In genomic region chr17:64172474-64172873, GRCm38 (mm10) we compare ENCODE assay signal across 29 mouse cellular contexts.
"Had no signal": no experiment of that assay in that cellular context is flagged by ENCODE, and none has a peak within 500 bp of the region (broad histone marks: within the 10 kb centered on the region; RNA-seq: fewer than 3 reads in every experiment).

No protein-coding gene starts in this region.

- DNase-seq: cerebellum, adult 18-20 months; cerebellum, adult 2 months; cerebellum, adult 8-10 months; cerebellum, adult 9-10 months; cerebellum, adult 9-11 months; cerebellum, postnatal 10 days; cerebellum, postnatal 14 days; cerebellum, postnatal 25 days; cerebellum, postnatal 36 days; embryo, embryonic 11 days; forebrain, postnatal 0 days; gastrocnemius, adult 2 months; gastrocnemius, postnatal 10 days; gastrocnemius, postnatal 14 days; gastrocnemius, postnatal 25 days; gastrocnemius, postnatal 36 days; heart, adult 18-20 months; heart, adult 2 months had no signal

- H3K9me3 ChIP-seq: embryonic facial prominence, embryonic 10.5 days; embryonic facial prominence, embryonic 12.5 days; embryonic facial prominence, embryonic 15.5 days; forebrain, embryonic 10.5 days; forebrain, embryonic 12.5 days; forebrain, embryonic 13.5 days; forebrain, embryonic 15.5 days had no signal

- H3K27ac ChIP-seq: embryonic facial prominence, embryonic 10.5 days; embryonic facial prominence, embryonic 12.5 days; embryonic facial prominence, embryonic 13.5 days; embryonic facial prominence, embryonic 15.5 days; forebrain, embryonic 10.5 days; forebrain, embryonic 12.5 days; forebrain, embryonic 13.5 days; forebrain, embryonic 15.5 days; gastrocnemius, adult 2 months; heart, adult 2 months had no signal

- H3K4me3 ChIP-seq: embryonic facial prominence, embryonic 10.5 days; embryonic facial prominence, embryonic 12.5 days; embryonic facial prominence, embryonic 13.5 days; embryonic facial prominence, embryonic 15.5 days; erythroblast, embryonic 14.5 days; forebrain, embryonic 10.5 days; forebrain, embryonic 12.5 days; forebrain, embryonic 13.5 days; forebrain, embryonic 15.5 days; gastrocnemius, adult 2 months; heart, adult 2 months had no signal

- H3K36me3 ChIP-seq: embryonic facial prominence, embryonic 10.5 days; embryonic facial prominence, embryonic 12.5 days; embryonic facial prominence, embryonic 13.5 days; embryonic facial prominence, embryonic 15.5 days; forebrain, embryonic 10.5 days; forebrain, embryonic 12.5 days; forebrain, embryonic 15.5 days had no signal

- H3K27me3 ChIP-seq: embryonic facial prominence, embryonic 12.5 days; embryonic facial prominence, embryonic 13.5 days; embryonic facial prominence, embryonic 15.5 days; forebrain, embryonic 12.5 days; forebrain, embryonic 13.5 days; forebrain, embryonic 15.5 days had no signal

- ATAC-seq: forebrain, embryonic 13.5 days; forebrain, embryonic 14.5 days; forebrain, embryonic 15.5 days; forebrain, embryonic 16.5 days; forebrain, postnatal 0 days had no signal

- H3K4me1 ChIP-seq: embryonic facial prominence, embryonic 12.5 days; embryonic facial prominence, embryonic 13.5 days; embryonic facial prominence, embryonic 15.5 days; forebrain, embryonic 10.5 days; forebrain, embryonic 12.5 days; forebrain, embryonic 13.5 days; forebrain, embryonic 15.5 days had no signal
